Mouse (Mus musculus) heart, postnatal 0 days (tissue): ENCODE measurements around the gene Hist1h3e.

Experiments used
- CTCF ChIP-seq: IDR thresholded peaks from 2 replicates; pipeline ENCODE4 v1.5.1; 2016; ENCODE audit warnings: antibody characterized with exemption, control low read depth, low read depth
- EP300 ChIP-seq: IDR thresholded peaks from 2 replicates; pipeline ENCODE4 v1.6.1; 2016; ENCODE audit warnings: antibody characterized with exemption, low read depth

GRCm38 (mm10) chr13:23609209-23609608 is 47.0 kb upstream of the Hist1h3e start:
- TF ChIP-seq CTCF (no peak), EP300 (no peak)
